Mouse (Mus musculus) thymus, adult 2 months (tissue): ENCODE results near the gene Bmpr2.

Source experiments
- CTCF ChIP-seq: fragments of 200-500 bp; IDR thresholded peaks from 2 replicates; pipeline ENCODE4 v1.5.1; 2012; ENCODE audit warnings: mild to moderate bottlenecking, control low read depth, low read length, moderate library complexity, borderline replicate concordance; ENCODE audit not compliant: control insufficient read depth, poor library complexity, insufficient read depth; ENCODE audit errors: extremely low read depth
- POLR2A ChIP-seq: fragments of 200-500 bp; IDR thresholded peaks from 2 replicates; pipeline ENCODE4 v1.6.1; 2012; ENCODE audit warnings: mild to moderate bottlenecking, low read length, control low read depth, moderate library complexity; ENCODE audit not compliant: control insufficient read depth, poor library complexity, insufficient read depth; ENCODE audit errors: extremely low read depth

GRCm38 (mm10) chr1:59758325-59758724 is 4.9 kb upstream of the Bmpr2 start:
- TF ChIP-seq POLR2A (no peak), CTCF (no peak)
